Mouse (Mus musculus): ENCODE measurements around the gene Hes6. TPM values are rescaled to one million over a fixed set of nuclear protein-coding genes. Genes with fewer than 3 reads are reported as not detected.
A peak's percentile ranks its signal among the peaks of the same experiment; 100 is the strongest.

The Hes6 gene
- polyA plus RNA-seq, 1 experiment, result 32.9 TPM

DNA sequence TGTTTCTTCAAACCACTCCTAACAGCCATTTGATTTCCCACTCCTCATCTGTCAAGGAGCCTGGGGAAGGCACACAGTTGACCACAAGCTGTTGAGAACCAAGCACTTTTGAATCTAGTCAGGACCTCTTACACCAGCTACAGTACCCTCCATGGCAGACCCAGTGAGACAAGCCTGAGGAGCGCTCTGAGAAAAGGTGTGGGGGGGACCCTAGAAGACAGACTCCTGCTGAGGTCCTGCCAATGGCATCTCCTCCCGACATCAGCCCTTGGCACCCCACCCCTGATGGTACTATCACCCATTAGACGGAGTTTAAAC is 23.2 kb upstream of the Hes6 start:
- Histone ChIP-seq H3K27ac (ENCODE audit: control insufficient read depth, insufficient read depth, low read depth, low read length, poor library complexity) (0 out of 2 replicates have a peak overlapping the region, but pooled peaks have one; percentile 17), H3K4me1 (ENCODE audit: control insufficient read depth, insufficient read depth, low read length) (peaks cover 6% of the 10 kb centered on the region), H3K4me3 (replicated peaks; ENCODE audit: control insufficient read depth, low read depth, low read length) (no peak overlapping the region)
- TF ChIP-seq CTCF (IDR thresholded peaks at IDR 0.05; ENCODE audit: control insufficient read depth, insufficient read depth, low read length) (no peak), POLR2A (IDR thresholded peaks at IDR 0.05; ENCODE audit: borderline replicate concordance, control insufficient read depth, low read depth, low read length) (no peak)
- WGBS, result 77% methylated on average over 3 of the region's 3 CpGs

DNA sequence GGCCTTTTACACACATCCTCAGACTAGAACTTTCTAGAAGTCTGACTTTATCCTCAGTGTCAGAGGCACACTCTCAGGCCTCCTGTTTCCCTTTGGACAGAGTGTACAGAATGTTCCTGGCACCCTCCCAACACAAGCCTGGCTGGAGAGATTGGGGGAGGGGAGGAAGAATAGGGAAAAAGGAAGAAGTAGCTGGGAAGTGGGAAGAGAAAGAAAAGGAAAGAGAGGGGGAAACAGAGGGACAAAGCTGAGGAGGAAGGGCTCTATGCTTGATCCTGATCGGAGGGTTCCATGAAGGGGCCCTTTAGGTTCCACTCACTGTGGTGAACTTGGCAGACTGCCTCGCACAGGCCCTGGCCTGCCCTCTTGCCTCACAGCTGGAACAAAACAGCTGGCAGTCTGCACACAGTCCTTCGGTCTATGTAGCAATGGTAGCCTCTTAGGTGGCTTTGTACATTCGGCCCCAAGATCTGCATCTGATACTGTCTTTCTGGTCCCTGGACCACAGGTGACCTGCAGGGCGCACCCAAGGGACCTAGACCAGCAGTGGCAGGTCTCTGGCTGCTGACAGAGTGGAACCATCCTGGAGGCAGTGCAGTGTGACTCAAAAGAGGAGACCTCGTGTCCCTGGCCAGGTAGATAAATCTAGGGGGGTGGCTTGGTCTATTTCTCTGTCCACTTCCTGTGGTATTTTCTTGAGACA is 22.7 kb upstream of the Hes6 start:
- H3K27ac ChIP-seq (ENCODE audit: control insufficient read depth, insufficient read depth, low read depth, low read length, poor library complexity), result no peak overlapping the region

DNA sequence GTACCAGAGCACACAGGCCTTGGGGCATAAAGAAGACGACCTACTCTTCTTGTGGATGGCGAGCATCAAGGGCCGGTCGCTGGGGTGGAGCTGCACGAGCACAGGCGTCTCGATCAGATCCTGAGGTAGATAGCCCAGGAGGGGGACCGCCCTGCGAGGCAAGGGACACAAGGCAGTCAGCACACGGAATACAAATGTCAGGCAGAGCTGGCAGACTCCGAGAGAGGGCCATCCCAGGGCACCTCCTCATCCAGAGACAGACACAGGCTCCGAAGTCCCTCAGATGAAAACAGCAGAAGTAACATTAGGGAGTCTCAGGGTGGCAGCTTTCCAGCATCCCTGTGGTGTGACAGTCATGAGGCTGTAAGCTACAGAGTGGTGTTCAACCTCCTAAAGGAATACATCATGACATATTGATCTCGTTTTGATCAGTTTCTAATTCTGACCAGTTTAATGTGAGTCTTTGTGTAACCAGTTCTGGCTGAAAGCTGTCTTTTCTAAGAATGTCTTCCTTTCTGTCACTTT is 21.8 kb upstream of the Hes6 start:
- H3K4me3 ChIP-seq (replicated peaks; ENCODE audit: control insufficient read depth, low read depth, low read length), result no peak overlapping the region
- no peak overlapping the region for H3K27ac ChIP-seq (ENCODE audit: control insufficient read depth, insufficient read depth, low read depth, low read length, poor library complexity)
- WGBS, result 81% methylated on average over 13 of the region's 13 CpGs
- H3K4me1 ChIP-seq (ENCODE audit: control insufficient read depth, insufficient read depth, low read length), result peaks cover 6% of the 10 kb centered on the region
- TF ChIP-seq POLR2A (IDR thresholded peaks at IDR 0.05; ENCODE audit: borderline replicate concordance, control insufficient read depth, low read depth, low read length), result no peak
- no peak for TF ChIP-seq CTCF (IDR thresholded peaks at IDR 0.05; ENCODE audit: control insufficient read depth, insufficient read depth, low read length)

More for the DNA sequence above, 22.7 kb upstream of the Hes6 start:
- 32% methylated on average over 6 of the region's 6 CpGs for WGBS
- TF ChIP-seq CTCF (IDR thresholded peaks at IDR 0.05; ENCODE audit: control insufficient read depth, insufficient read depth, low read length) (no peak), POLR2A (IDR thresholded peaks at IDR 0.05; ENCODE audit: borderline replicate concordance, control insufficient read depth, low read depth, low read length) (no peak)
- no peak overlapping the region for H3K4me3 ChIP-seq (replicated peaks; ENCODE audit: control insufficient read depth, low read depth, low read length)
- peaks cover 6% of the 10 kb centered on the region for H3K4me1 ChIP-seq (ENCODE audit: control insufficient read depth, insufficient read depth, low read length)

DNA sequence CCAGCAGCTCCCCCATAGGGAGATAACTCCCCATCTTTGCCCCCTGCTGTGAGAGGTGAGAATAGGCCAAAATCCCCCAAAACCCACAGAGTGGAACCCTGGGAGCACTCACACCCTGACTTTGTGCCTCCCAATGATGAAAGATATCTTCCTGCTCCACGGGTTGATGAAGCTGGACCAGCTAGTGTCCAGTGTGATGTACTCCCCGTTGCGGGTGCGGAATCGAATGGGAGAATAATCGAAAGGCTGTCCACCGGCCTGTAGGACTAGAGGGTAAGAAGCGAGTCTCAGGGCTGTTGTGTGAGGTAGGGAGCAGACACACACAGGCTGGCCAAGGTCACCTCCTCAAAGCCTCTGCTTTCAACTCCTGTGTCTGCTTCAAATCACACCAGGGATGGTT is 21.1 kb upstream of the Hes6 start:
- Histone ChIP-seq H3K27ac (ENCODE audit: control insufficient read depth, insufficient read depth, low read depth, low read length, poor library complexity) (no peak overlapping the region), H3K4me1 (ENCODE audit: control insufficient read depth, insufficient read depth, low read length) (peaks cover 6% of the 10 kb centered on the region), H3K4me3 (replicated peaks; ENCODE audit: control insufficient read depth, low read depth, low read length) (no peak overlapping the region)
- TF ChIP-seq POLR2A (IDR thresholded peaks at IDR 0.05; ENCODE audit: borderline replicate concordance, control insufficient read depth, low read depth, low read length) (no peak), CTCF (IDR thresholded peaks at IDR 0.05; ENCODE audit: control insufficient read depth, insufficient read depth, low read length) (no peak)
- WGBS, result 94% methylated on average over 8 of the region's 8 CpGs

DNA sequence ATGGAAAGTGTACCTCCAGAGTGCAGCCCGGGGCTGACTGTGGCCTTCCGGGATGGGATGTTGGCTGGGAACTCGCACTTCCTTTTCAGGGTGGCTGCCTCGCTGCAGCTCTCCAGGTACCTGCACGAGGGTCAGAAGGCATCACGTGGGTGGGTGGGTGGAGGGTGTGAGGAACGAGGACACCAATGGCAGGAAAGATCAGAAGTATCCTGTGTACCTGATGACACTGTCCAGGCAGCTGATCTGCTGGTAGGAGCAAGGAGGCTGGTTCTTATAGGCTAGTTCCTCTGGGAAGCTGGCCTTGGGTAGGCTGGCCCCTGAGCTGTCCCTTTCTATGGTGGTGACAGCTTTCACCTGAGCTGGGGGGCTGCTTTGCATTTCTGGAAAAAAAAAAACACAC is 16.9 kb upstream of the Hes6 start:
- Histone ChIP-seq H3K4me3 (replicated peaks; ENCODE audit: control insufficient read depth, low read depth, low read length) (no peak overlapping the region), H3K4me1 (ENCODE audit: control insufficient read depth, insufficient read depth, low read length) (no peaks in the 10 kb centered on the region), H3K27ac (ENCODE audit: control insufficient read depth, insufficient read depth, low read depth, low read length, poor library complexity) (no peak overlapping the region)
- WGBS, result 87% methylated on average over 7 of the region's 7 CpGs
- TF ChIP-seq POLR2A (IDR thresholded peaks at IDR 0.05; ENCODE audit: borderline replicate concordance, control insufficient read depth, low read depth, low read length) (no peak), CTCF (IDR thresholded peaks at IDR 0.05; ENCODE audit: control insufficient read depth, insufficient read depth, low read length) (no peak)

DNA sequence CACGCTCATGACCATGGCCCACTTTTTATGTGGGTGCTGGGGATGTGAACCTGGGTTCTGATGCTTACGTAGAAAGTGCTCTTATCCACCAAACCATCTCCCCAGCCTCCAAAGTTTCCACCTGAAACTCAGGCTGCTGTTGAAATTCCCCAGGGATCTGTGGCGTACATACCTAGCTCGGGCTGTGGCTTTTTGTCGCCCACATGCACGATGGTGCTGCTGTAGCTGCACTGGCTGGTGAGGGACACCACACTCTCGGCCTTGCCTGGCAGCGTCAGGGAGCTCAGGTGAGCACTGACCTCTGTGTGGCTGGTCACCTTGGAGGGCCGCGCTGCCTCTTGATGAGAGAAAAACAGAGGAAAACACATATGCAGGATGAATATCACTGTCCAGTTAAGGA is 15.4 kb upstream of the Hes6 start:
- H3K27ac ChIP-seq (ENCODE audit: control insufficient read depth, insufficient read depth, low read depth, low read length, poor library complexity), result no peak overlapping the region
- H3K4me1 ChIP-seq (ENCODE audit: control insufficient read depth, insufficient read depth, low read length), result no peaks in the 10 kb centered on the region
- no peak overlapping the region for H3K4me3 ChIP-seq (replicated peaks; ENCODE audit: control insufficient read depth, low read depth, low read length)
- TF ChIP-seq POLR2A (IDR thresholded peaks at IDR 0.05; ENCODE audit: borderline replicate concordance, control insufficient read depth, low read depth, low read length) (no peak), CTCF (IDR thresholded peaks at IDR 0.05; ENCODE audit: control insufficient read depth, insufficient read depth, low read length) (no peak)
- WGBS, result 94% methylated on average over 10 of the region's 10 CpGs

DNA sequence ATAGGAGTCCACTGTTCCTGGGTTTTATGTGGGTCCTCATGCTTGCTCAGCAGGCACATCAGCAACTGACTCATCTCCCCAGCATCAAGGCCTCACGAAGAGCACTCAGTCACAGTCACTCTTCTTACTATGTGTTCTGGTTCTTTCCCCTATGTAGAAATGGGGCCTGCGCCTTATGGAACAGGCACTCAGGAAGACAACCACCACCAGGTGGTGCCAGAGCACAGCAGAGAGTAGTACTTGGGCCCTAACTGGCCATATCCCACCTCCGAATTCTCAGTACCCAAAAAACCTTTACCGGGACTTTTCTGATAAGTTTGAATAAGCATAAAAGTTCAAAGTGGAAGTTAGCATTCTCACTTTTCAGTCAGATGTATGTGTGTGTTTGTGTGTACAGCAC is 14.8 kb upstream of the Hes6 start:
- H3K27ac ChIP-seq (ENCODE audit: control insufficient read depth, insufficient read depth, low read depth, low read length, poor library complexity), result no peak overlapping the region
- 44% methylated on average over 4 of the region's 4 CpGs for WGBS
- TF ChIP-seq POLR2A (IDR thresholded peaks at IDR 0.05; ENCODE audit: borderline replicate concordance, control insufficient read depth, low read depth, low read length) (no peak), CTCF (IDR thresholded peaks at IDR 0.05; ENCODE audit: control insufficient read depth, insufficient read depth, low read length) (peak; percentile 91)
- H3K4me1 ChIP-seq (ENCODE audit: control insufficient read depth, insufficient read depth, low read length), result no peaks in the 10 kb centered on the region
- H3K4me3 ChIP-seq (replicated peaks; ENCODE audit: control insufficient read depth, low read depth, low read length), result no peak overlapping the region

DNA sequence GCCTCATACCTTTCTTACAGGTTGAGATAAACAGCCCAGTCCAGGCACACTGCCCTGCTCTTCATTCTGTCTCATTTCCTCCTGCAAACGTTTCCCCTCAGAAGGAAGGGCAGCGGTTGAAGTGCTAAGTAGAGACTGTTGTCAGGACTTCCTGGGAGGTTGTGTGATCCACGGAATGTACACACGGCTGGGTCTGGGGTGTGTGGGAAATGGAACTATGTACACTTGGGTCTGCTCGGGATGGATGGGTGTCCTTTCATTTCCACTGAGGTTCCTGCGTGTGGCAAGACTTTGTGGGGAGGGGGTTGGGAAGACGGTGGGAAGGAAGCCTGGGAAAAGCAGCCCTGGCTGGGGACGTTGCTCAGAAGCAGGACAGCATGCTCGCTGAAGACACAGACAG is 12.6 kb upstream of the Hes6 start:
- H3K4me3 ChIP-seq (replicated peaks; ENCODE audit: control insufficient read depth, low read depth, low read length), result no peak overlapping the region
- 82% methylated on average over 9 of the region's 9 CpGs for WGBS
- TF ChIP-seq POLR2A (IDR thresholded peaks at IDR 0.05; ENCODE audit: borderline replicate concordance, control insufficient read depth, low read depth, low read length), result no peak
- no peak for TF ChIP-seq CTCF (IDR thresholded peaks at IDR 0.05; ENCODE audit: control insufficient read depth, insufficient read depth, low read length)
- no peak overlapping the region for H3K27ac ChIP-seq (ENCODE audit: control insufficient read depth, insufficient read depth, low read depth, low read length, poor library complexity)
- no peaks in the 10 kb centered on the region; the same call in 1 of the 2 replicates for H3K4me1 ChIP-seq (ENCODE audit: control insufficient read depth, insufficient read depth, low read length)

Measured in bone marrow, adult 2 months (tissue).